Mouse (Mus musculus) liver, adult (tissue): Measurements from ENCODE around the gene Gm2974.
"Not testable (repeated sequence)": the region's sequence is repeated elsewhere in the genome, so short reads cannot be mapped to it uniquely, and the experiment has no call there.

Experiments used
- GATA4 ChIP-seq: IDR thresholded peaks from 2 replicates; pipeline ENCODE4 v1.6.1; 2014; ENCODE audit warnings: mild to moderate bottlenecking, low read length; ENCODE audit not compliant: insufficient replicate concordance

Gene Gm2974

GRCm38 (mm10) chr14:4182491-4183210 lies at the start of gene Gm2974:
TSS of gene Gm2974 (plus strand) at chr14:4182576.
- TF ChIP-seq GATA4, result not testable (repeated sequence)

GRCm38 (mm10) chr14:4164730-4165129 lies 17.6 kb upstream of the Gm2974 start, which contains the start of gene Gm3127:
TSS of gene Gm3127 (plus strand) at chr14:4165030.
- not testable (repeated sequence) for TF ChIP-seq GATA4

- TF ChIP-seq GATA4, result not testable (repeated sequence)
Observed at GRCm38 (mm10) chr14:4249331-4249730, 67.0 kb downstream of the Gm2974 start, which contains the start of gene Gm3138. TSS of gene Gm3138 (plus strand) at chr14:4249631.
